Mouse (Mus musculus) thymus, adult 2 months (tissue): ENCODE data around the gene Camk2b. TPM values are rescaled to one million over a fixed set of nuclear protein-coding genes. Genes with fewer than 3 reads are reported as not detected.

Experiments used
- DNase-seq: peaks from one replicate; pipeline ENCODE4 v3.0.0; 2021
- H3K27ac ChIP-seq: fragments of 200-500 bp; 2 replicates; pipeline ENCODE4 v1.5.1; 2012; ENCODE audit warnings: low read length, control low read depth; ENCODE audit not compliant: control insufficient read depth, insufficient read depth
- H3K27me3 ChIP-seq: fragments of 200-500 bp; 2 replicates; pipeline ENCODE4 v1.6.1; 2012; ENCODE audit warnings: mild to moderate bottlenecking, low read length, moderate library complexity, mixed read lengths; ENCODE audit not compliant: control insufficient read depth, insufficient read depth
- H3K36me3 ChIP-seq: fragments of 200-500 bp; 2 replicates; pipeline ENCODE4 v1.6.1; 2012; ENCODE audit warnings: mild to moderate bottlenecking, low read length, moderate library complexity; ENCODE audit not compliant: control insufficient read depth, insufficient read depth
- H3K4me1 ChIP-seq: fragments of 200-500 bp; replicated peaks from 2 replicates; pipeline ENCODE4 v1.6.1; 2012; ENCODE audit warnings: low read length; ENCODE audit not compliant: control insufficient read depth, insufficient read depth
- H3K4me3 ChIP-seq: fragments of 200-500 bp; 2 replicates; pipeline ENCODE4 v1.5.1; 2012; ENCODE audit warnings: mild to moderate bottlenecking, low read length, control low read depth, moderate library complexity; ENCODE audit not compliant: control insufficient read depth, insufficient read depth
- CTCF ChIP-seq: fragments of 200-500 bp; IDR thresholded peaks from 2 replicates; pipeline ENCODE4 v1.5.1; 2012; ENCODE audit warnings: mild to moderate bottlenecking, control low read depth, low read length, moderate library complexity, borderline replicate concordance; ENCODE audit not compliant: control insufficient read depth, poor library complexity, insufficient read depth; ENCODE audit errors: extremely low read depth
- POLR2A ChIP-seq: fragments of 200-500 bp; IDR thresholded peaks from 2 replicates; pipeline ENCODE4 v1.6.1; 2012; ENCODE audit warnings: mild to moderate bottlenecking, low read length, control low read depth, moderate library complexity; ENCODE audit not compliant: control insufficient read depth, poor library complexity, insufficient read depth; ENCODE audit errors: extremely low read depth
- WGBS: fragments of 180-500 bp; shearing (Covaris S2); methylation state at CpG from one replicate; pipeline ENCODE4 v1.1.7; 2018; 5-methylcytosine and 5-hydroxymethylcytosine counted together
- polyA plus RNA-seq: library from polyadenylated mRNA; depleted of rRNA; stranded (reverse); fragments of >200 nt; gene quantifications from 2 replicates; pipeline ENCODE4 v1.2.3, GENCODE M21; 2012

Gene Camk2b
- polyA plus RNA-seq, 1 experiment: 6.0 TPM

- WGBS: 94% methylated on average over 10 of the region's 10 CpGs
- Histone ChIP-seq H3K4me1 (no peaks in the 10 kb centered on the region), H3K36me3 (no peaks in the 10 kb centered on the region), H3K27ac (no peak overlapping the region), H3K27me3 (peaks cover 7% of the 10 kb centered on the region; the same call in 1 of the 2 replicates), H3K4me3 (no peak overlapping the region)
- TF ChIP-seq POLR2A (no peak), CTCF (no peak)
- no peak for DNase-seq
Observed at GRCm38 (mm10) chr11:6059162-6059561, 7.0 kb downstream of the Camk2b start.

- 90% methylated on average over 8 of the region's 8 CpGs for WGBS
Observed at GRCm38 (mm10) chr11:6053386-6053785, 12.8 kb downstream of the Camk2b start.

GRCm38 (mm10) chr11:6050066-6050560 is 16.0 kb downstream of the Camk2b start:
- 94% methylated on average over 4 of the region's 4 CpGs for WGBS
- Histone ChIP-seq H3K4me1 (no peaks in the 10 kb centered on the region), H3K4me3 (no peak overlapping the region), H3K27me3 (no peaks in the 10 kb centered on the region; the same call in 1 of the 2 replicates), H3K27ac (no peak overlapping the region), H3K36me3 (no peaks in the 10 kb centered on the region)
- DNase-seq: no peak
- TF ChIP-seq POLR2A: no peak
- TF ChIP-seq CTCF: no peak

More at GRCm38 (mm10) chr11:6053386-6053785, 12.8 kb downstream of the Camk2b start:
- H3K27me3 ChIP-seq: no peaks in the 10 kb centered on the region; the same call in 1 of the 2 replicates
- DNase-seq: no peak
- no peak for TF ChIP-seq POLR2A
- no peak for TF ChIP-seq CTCF
- no peaks in the 10 kb centered on the region for H3K36me3 ChIP-seq
- no peaks in the 10 kb centered on the region for H3K4me1 ChIP-seq
- no peak overlapping the region for H3K4me3 ChIP-seq
- H3K27ac ChIP-seq: no peak overlapping the region

GRCm38 (mm10) chr11:6048208-6048607 is 18.0 kb downstream of the Camk2b start:
- H3K4me1 ChIP-seq: no peaks in the 10 kb centered on the region
- no peaks in the 10 kb centered on the region for H3K36me3 ChIP-seq
- H3K27ac ChIP-seq: no peak overlapping the region
- H3K27me3 ChIP-seq: no peaks in the 10 kb centered on the region; the same call in 1 of the 2 replicates
- WGBS: 12% methylated on average over 9 of the region's 9 CpGs
- no peak overlapping the region for H3K4me3 ChIP-seq
- DNase-seq: no peak
- TF ChIP-seq CTCF (no peak), POLR2A (no peak)

DNA sequence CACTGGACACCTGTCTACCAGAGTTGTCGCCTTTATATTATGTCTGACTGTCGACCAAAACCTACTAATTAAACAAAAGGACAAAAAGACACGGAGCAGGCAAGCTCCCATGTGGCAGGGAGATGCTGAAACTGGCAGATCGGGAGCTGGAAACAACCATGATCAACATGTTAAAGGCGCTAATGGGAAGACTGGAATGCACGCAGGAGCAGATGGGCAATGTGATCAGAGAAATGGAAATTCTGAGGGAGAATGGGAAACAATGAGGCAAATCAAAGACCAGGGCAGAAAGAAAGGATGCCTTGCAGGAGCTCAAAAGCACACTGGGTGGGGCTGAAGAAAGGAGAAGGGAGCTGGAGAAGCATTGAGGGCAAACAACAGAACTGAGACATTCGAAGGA is 27.2 kb downstream of the Camk2b start:
- no peak for DNase-seq
- Histone ChIP-seq H3K36me3 (no peaks in the 10 kb centered on the region), H3K27ac (no peak overlapping the region), H3K27me3 (no peaks in the 10 kb centered on the region), H3K4me3 (no peak overlapping the region), H3K4me1 (no peaks in the 10 kb centered on the region)
- TF ChIP-seq POLR2A: no peak
- TF ChIP-seq CTCF: no peak
- 84% methylated on average over 7 of the region's 7 CpGs for WGBS

DNA sequence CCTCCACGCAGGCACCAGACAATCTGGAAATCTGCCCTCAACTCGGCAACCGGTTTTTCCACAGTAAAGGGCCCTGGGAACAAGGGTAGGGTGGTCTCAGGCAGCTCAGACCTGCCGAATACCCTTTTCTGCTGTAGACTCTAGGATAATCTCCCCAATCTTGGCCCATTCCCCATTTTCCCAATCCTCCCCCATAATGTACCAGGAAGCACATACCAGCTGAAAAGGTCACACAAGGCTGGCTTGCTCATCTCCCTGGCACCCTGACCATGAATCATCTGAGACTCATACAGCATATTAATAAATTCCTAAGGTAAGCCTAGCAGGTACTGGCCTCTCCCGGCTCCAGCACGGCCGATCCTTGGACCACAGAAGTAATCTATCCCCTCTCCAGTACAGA is 28.5 kb downstream of the Camk2b start:
- Histone ChIP-seq H3K27ac (no peak overlapping the region), H3K4me3 (no peak overlapping the region), H3K27me3 (no peaks in the 10 kb centered on the region), H3K36me3 (no peaks in the 10 kb centered on the region), H3K4me1 (no peaks in the 10 kb centered on the region)
- no peak for DNase-seq
- 92% methylated on average over 7 of the region's 7 CpGs for WGBS
- no peak for TF ChIP-seq POLR2A
- no peak for TF ChIP-seq CTCF

GRCm38 (mm10) chr11:6037198-6037597 is 29.0 kb downstream of the Camk2b start:
- Histone ChIP-seq H3K4me3 (no peak overlapping the region), H3K4me1 (no peaks in the 10 kb centered on the region), H3K36me3 (no peaks in the 10 kb centered on the region), H3K27me3 (no peaks in the 10 kb centered on the region), H3K27ac (no peak overlapping the region)
- 92% methylated on average over 7 of the region's 7 CpGs for WGBS
- DNase-seq: no peak
- no peak for TF ChIP-seq POLR2A
- TF ChIP-seq CTCF: no peak
